Mouse (Mus musculus): ENCODE data around the gene Cd200. TPM values are rescaled to one million over a fixed set of nuclear protein-coding genes. Genes with fewer than 3 reads are reported as not detected.

Cd200 gene
- total and polyA plus RNA-seq, 2 experiments from 2014 or later: 318 to 445 TPM

DNA sequence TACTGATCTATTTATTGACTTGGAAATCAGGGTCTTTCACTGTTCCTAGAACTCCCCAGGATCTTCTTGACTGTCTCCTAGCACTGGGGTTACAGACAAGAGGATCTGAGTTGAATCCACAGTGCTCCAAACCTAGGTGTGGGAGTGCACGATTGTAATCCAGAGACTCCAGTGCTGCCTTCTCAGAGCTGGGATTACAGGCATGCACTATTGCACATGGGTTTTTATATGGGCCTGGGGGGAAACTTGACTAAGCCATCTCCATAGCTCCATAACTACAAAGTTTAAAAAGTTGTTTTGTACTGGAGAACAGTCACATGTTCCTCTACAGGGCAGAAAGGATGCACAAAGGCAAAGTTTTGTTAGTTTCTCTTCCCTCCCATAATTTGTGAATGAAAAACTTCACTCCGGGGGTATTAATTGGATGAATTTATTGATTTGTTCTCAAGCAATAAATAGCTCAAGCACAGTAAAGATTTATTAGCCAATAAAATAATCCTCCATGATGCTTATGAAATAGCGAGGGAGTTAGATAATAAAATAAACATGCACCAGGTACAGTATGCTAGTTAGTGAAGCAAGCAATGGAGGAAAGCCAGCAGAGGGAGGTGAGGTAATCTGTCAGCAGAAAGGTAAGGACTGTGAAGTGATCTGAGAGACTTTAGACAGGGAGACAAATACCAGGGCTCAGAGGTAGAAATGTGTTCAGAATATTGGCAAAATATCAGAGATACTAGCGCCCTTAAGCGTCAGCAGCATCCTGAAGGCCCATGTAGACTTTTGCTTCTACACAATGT is 30.5 kb downstream of the Cd200 start:
- DNase-seq (no peak), ATAC-seq (no peak)
- Histone ChIP-seq H3K4me2 (ENCODE audit: low read depth) (no peak overlapping the region), H3K9ac (no peak overlapping the region), H3K27me3 (ENCODE audit: insufficient read depth, low read length) (no peaks in the 10 kb centered on the region), H3K27ac (ENCODE audit: low read depth, low read length) (no peak overlapping the region), H3K4me3 (ENCODE audit: low read depth, low read length) (no peak overlapping the region), H3K36me3 (ENCODE audit: insufficient read depth) (peaks cover 26% of the 10 kb centered on the region), H3K9me3 (ENCODE audit: low read length) (no peaks in the 10 kb centered on the region), H3K4me1 (ENCODE audit: insufficient read depth) (no peaks in the 10 kb centered on the region)
- TF ChIP-seq CTCF (IDR thresholded peaks at IDR 0.05; ENCODE audit: low read depth): no peak
- 98% methylated on average over 5 of the region's 5 CpGs for WGBS

DNA sequence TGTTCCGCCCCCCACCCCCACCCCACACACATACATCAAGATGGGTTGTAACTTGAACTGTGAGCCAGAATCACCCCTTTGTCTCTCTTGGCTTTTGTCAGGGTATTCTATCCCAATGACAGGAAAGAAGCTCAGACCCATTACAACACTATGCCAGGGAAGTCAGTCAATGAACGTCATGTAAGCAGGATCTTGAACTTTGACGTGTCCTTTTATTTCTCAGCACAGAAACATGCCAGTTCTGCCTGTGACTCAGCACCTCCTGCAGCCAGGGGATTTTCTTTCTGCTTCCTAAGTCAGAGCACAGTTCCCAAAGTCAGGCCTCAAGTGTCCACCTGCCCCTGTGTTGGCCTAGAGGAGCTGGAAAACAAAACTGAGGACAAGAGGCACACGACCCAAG is 31.5 kb downstream of the Cd200 start:
- H3K4me1 ChIP-seq (ENCODE audit: insufficient read depth): no peaks in the 10 kb centered on the region
- H3K27ac ChIP-seq (ENCODE audit: low read depth, low read length): no peak overlapping the region
- H3K4me2 ChIP-seq (ENCODE audit: low read depth): no peak overlapping the region
- DNase-seq: no peak
- WGBS: 87% methylated on average over 4 of the region's 4 CpGs
- no peak for TF ChIP-seq CTCF (IDR thresholded peaks at IDR 0.05; ENCODE audit: low read depth)
- no peaks in the 10 kb centered on the region for H3K9me3 ChIP-seq (ENCODE audit: low read length)
- no peak overlapping the region for H3K9ac ChIP-seq
- H3K36me3 ChIP-seq (ENCODE audit: insufficient read depth): peaks cover 18% of the 10 kb centered on the region
- H3K4me3 ChIP-seq (ENCODE audit: low read depth, low read length): no peak overlapping the region
- no peak for ATAC-seq
- H3K27me3 ChIP-seq (ENCODE audit: insufficient read depth, low read length): no peaks in the 10 kb centered on the region

DNA sequence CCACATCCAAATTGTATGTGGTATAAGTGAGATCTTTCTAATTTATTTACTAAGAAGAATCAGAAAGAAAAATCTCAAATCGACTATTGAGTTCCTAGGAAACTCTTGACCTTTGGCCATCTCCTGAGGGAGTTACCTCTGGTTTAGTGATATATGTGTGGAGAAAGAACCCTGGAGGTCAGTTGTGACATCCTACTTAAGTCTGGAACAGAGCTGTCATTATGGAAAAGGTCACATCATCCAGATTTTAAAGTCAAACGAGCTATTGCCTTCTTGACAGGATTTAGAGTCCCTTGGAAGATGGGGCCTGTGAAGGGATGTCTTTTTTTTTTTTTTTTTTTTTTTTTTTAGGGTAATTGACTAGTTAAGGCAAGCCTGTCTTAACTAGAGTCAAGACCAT is 32.0 kb downstream of the Cd200 start:
- Histone ChIP-seq H3K36me3 (ENCODE audit: insufficient read depth) (peaks cover 17% of the 10 kb centered on the region), H3K9ac (no peak overlapping the region), H3K4me1 (ENCODE audit: insufficient read depth) (no peaks in the 10 kb centered on the region), H3K27me3 (ENCODE audit: insufficient read depth, low read length) (no peaks in the 10 kb centered on the region), H3K9me3 (ENCODE audit: low read length) (no peaks in the 10 kb centered on the region), H3K4me3 (ENCODE audit: low read depth, low read length) (no peak overlapping the region), H3K27ac (ENCODE audit: low read depth, low read length) (no peak overlapping the region), H3K4me2 (ENCODE audit: low read depth) (no peak overlapping the region)
- TF ChIP-seq CTCF (IDR thresholded peaks at IDR 0.05; ENCODE audit: low read depth): no peak
- no peak for ATAC-seq
- DNase-seq: no peak
- 71% methylated on average over 2 of the region's 2 CpGs for WGBS

DNA sequence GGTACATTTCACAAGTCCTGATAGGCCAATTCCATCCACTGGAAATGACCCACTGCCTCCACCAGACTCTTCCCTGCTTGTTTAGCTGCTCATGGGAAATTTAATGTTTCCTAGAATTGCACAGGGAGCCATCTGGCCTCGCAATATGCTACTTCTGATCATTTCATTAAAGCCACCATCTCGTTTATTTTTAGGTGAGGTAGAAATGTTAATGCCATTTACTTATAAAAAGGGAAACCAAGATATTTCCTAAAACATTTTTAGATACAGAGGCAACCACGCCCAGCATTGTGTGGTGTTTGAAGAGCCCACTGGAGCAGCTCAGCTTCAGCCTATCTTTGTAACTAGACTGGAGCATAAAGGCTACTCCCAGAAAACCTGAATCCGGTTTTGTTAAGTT is 32.6 kb downstream of the Cd200 start:
- Histone ChIP-seq H3K4me3 (ENCODE audit: low read depth, low read length) (no peak overlapping the region), H3K27ac (ENCODE audit: low read depth, low read length) (no peak overlapping the region), H3K4me1 (ENCODE audit: insufficient read depth) (no peaks in the 10 kb centered on the region), H3K36me3 (ENCODE audit: insufficient read depth) (peaks cover 11% of the 10 kb centered on the region), H3K9ac (no peak overlapping the region), H3K4me2 (ENCODE audit: low read depth) (no peak overlapping the region), H3K9me3 (ENCODE audit: low read length) (no peaks in the 10 kb centered on the region), H3K27me3 (ENCODE audit: insufficient read depth, low read length) (no peaks in the 10 kb centered on the region)
- DNase-seq (peak; percentile 26), ATAC-seq (no peak)
- no peak for TF ChIP-seq CTCF (IDR thresholded peaks at IDR 0.05; ENCODE audit: low read depth)
- 69% methylated on average over 4 of the region's 4 CpGs for WGBS

DNA sequence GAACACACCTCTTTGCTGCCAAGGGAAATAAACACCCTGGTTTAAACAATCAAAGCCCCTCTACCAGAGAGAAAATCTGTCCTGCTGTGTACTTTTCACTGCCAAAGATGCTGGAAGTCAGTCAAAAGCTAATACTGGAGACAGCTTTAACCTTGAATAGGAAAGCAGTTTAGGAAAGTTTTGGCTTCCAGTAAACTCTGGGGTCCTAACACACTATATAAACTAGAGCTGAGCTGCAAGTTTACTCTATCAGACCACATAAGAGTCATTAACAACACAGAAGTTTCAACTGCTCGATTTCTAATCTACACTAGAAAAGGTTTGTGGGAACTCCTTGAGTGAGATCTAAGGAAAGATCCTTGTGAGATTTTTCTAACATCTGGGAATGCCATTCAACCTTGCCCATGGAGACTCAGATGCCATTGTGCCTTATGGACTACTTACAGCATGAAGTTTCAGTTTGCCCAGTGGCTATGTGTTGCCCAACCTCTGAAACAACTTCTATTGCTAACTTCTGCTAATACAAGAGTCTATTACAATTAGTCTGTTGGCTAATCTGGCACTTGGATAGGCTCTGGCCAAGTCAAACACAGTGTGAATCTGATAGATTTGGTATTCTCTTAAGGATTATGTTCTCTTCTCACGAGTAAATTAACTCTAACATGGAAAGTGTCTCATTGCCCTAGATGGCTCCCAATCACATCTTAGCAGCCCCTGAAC is 33.2 kb downstream of the Cd200 start:
- Histone ChIP-seq H3K27me3 (ENCODE audit: insufficient read depth, low read length) (no peaks in the 10 kb centered on the region), H3K9me3 (ENCODE audit: low read length) (no peaks in the 10 kb centered on the region), H3K4me3 (ENCODE audit: low read depth, low read length) (no peak overlapping the region), H3K27ac (ENCODE audit: low read depth, low read length) (no peak overlapping the region), H3K9ac (no peak overlapping the region), H3K4me2 (ENCODE audit: low read depth) (no peak overlapping the region), H3K4me1 (ENCODE audit: insufficient read depth) (no peaks in the 10 kb centered on the region), H3K36me3 (ENCODE audit: insufficient read depth) (peaks cover 7% of the 10 kb centered on the region; the same call in 1 of the 2 replicates)
- DNase-seq (no peak), ATAC-seq (no peak)
- whole genome bisulfite sequencing: 59% methylated on average over 2 of the region's 2 CpGs
- TF ChIP-seq CTCF (IDR thresholded peaks at IDR 0.05; ENCODE audit: low read depth): no peak

GRCm38 (mm10) chr16:45374074-45374473 is 34.8 kb downstream of the Cd200 start:
- H3K9me3 ChIP-seq (ENCODE audit: low read length): no peaks in the 10 kb centered on the region
- no peak overlapping the region for H3K9ac ChIP-seq
- 85% methylated on average over 2 of the region's 2 CpGs for WGBS
- H3K4me3 ChIP-seq (ENCODE audit: low read depth, low read length): no peak overlapping the region
- H3K36me3 ChIP-seq (ENCODE audit: insufficient read depth): no peaks in the 10 kb centered on the region
- H3K27ac ChIP-seq (ENCODE audit: low read depth, low read length): no peak overlapping the region
- H3K27me3 ChIP-seq (ENCODE audit: insufficient read depth, low read length): no peaks in the 10 kb centered on the region
- no peak for TF ChIP-seq CTCF (IDR thresholded peaks at IDR 0.05; ENCODE audit: low read depth)
- H3K4me1 ChIP-seq (ENCODE audit: insufficient read depth): no peaks in the 10 kb centered on the region
- H3K4me2 ChIP-seq (ENCODE audit: low read depth): no peak overlapping the region
- ATAC-seq (no peak), DNase-seq (no peak)

DNA sequence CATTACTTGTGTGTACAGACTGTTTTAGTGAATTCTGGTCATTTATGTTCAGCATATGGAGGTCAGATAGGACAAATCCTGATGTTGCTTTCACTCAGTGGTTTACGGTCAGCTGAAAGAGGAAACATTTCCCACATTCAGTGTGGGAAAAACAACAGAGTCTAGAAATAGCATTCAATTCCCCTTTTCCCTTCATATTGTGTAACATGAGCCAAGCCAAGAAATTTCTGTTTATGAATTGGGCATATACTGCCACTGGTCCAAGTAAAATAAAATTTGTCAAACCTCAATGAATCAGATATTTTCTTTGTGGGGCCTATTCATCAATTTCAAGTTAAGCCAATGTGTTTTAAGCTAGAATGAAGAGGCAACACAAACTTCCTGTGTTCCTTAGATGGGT is 37.8 kb downstream of the Cd200 start:
- H3K4me2 ChIP-seq (ENCODE audit: low read depth): no peak overlapping the region
- no peaks in the 10 kb centered on the region for H3K27me3 ChIP-seq (ENCODE audit: insufficient read depth, low read length)
- no peak for ATAC-seq
- no peaks in the 10 kb centered on the region for H3K9me3 ChIP-seq (ENCODE audit: low read length)
- no peak overlapping the region for H3K4me3 ChIP-seq (ENCODE audit: low read depth, low read length)
- DNase-seq: no peak
- no peaks in the 10 kb centered on the region for H3K36me3 ChIP-seq (ENCODE audit: insufficient read depth)
- no peak for TF ChIP-seq CTCF (IDR thresholded peaks at IDR 0.05; ENCODE audit: low read depth)
- H3K27ac ChIP-seq (ENCODE audit: low read depth, low read length): no peak overlapping the region
- WGBS: 89% methylated on average over 1 of the region's 1 CpGs
- no peak overlapping the region for H3K9ac ChIP-seq
- no peaks in the 10 kb centered on the region for H3K4me1 ChIP-seq (ENCODE audit: insufficient read depth)
